Mouse (Mus musculus) testis, adult 2 months (tissue): Measurements from ENCODE around the gene Irs1. TPM values are rescaled to one million over a fixed set of nuclear protein-coding genes. Genes with fewer than 3 reads are reported as not detected.

Source experiments
- H3K27ac ChIP-seq: fragments of 200-500 bp; 2 replicates; pipeline ENCODE4 v1.5.1; 2012; ENCODE audit warnings: low read depth, low read length; ENCODE audit not compliant: control insufficient read depth, insufficient read depth
- H3K27me3 ChIP-seq: fragments of 200-500 bp; 2 replicates; pipeline ENCODE4 v1.6.1; 2012; ENCODE audit warnings: mild to moderate bottlenecking, low read length, moderate library complexity; ENCODE audit not compliant: control insufficient read depth, insufficient read depth
- H3K36me3 ChIP-seq: fragments of 200-500 bp; 2 replicates; pipeline ENCODE4 v1.6.1; 2012; ENCODE audit warnings: mild to moderate bottlenecking, low read length; ENCODE audit not compliant: control insufficient read depth, insufficient read depth
- H3K4me1 ChIP-seq: fragments of 200-500 bp; 2 replicates; pipeline ENCODE4 v1.6.1; 2012; ENCODE audit warnings: low read length; ENCODE audit not compliant: control insufficient read depth, insufficient read depth
- H3K4me3 ChIP-seq: fragments of 200-500 bp; 2 replicates; pipeline ENCODE4 v1.5.1; 2012; ENCODE audit warnings: low read depth, mild to moderate bottlenecking, low read length, moderate library complexity, mixed read lengths; ENCODE audit not compliant: control insufficient read depth
- CTCF ChIP-seq: fragments of 200-500 bp; IDR thresholded peaks from 2 replicates; pipeline ENCODE4 v1.5.1; 2012; ENCODE audit warnings: low read depth, mild to moderate bottlenecking, inconsistent platforms, low read length, moderate library complexity; ENCODE audit not compliant: control insufficient read depth, insufficient read depth, insufficient replicate concordance
- POLR2A ChIP-seq: fragments of 200-500 bp; IDR thresholded peaks from 2 replicates; pipeline ENCODE4 v1.6.1; 2012; ENCODE audit warnings: low read depth, mild to moderate bottlenecking, inconsistent platforms, low read length, moderate library complexity; ENCODE audit not compliant: control insufficient read depth
- polyA plus RNA-seq: library from polyadenylated mRNA; depleted of rRNA; stranded (reverse); fragments of >200 nt; gene quantifications from 2 replicates; pipeline ENCODE4 v1.2.3, GENCODE M21; 2012; rRNA removed

The Irs1 gene
- polyA plus RNA-seq, 1 experiment, result 0.41 TPM

- Histone ChIP-seq H3K27ac (no peak overlapping the region), H3K36me3 (no peaks in the 10 kb centered on the region), H3K4me1 (no peaks in the 10 kb centered on the region), H3K27me3 (no peaks in the 10 kb centered on the region), H3K4me3 (no peak overlapping the region)
- TF ChIP-seq POLR2A (no peak), CTCF (no peak)
Measured at GRCm38 (mm10) chr1:82188549-82189231, 102.5 kb downstream of the Irs1 start.

DNA sequence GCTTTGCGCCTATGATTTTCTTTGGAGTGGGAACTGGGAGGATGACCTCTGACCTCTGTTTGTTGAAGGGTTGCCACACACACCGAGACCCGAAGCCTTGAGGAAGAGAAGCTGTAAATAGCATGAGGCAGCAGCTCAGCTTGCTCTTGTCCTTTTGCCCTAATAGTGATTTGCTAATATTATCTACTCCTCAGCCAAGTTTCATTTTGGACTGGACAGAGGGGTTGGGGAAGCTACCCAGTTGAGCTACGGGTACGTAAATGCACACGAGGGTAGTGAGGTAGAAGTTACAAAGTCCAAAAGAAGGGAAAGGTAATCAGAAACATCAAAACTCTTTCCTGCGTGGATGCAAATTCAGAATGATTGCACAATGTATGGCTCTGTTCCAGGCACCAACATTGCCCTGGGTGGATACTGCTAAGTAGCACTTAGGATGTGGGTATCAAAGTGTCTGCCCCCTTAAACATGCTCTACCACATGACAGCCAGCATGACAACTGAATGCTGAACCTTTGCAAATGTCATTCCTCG, 107.2 kb downstream of the Irs1 start:
- Histone ChIP-seq H3K27me3 (no peaks in the 10 kb centered on the region), H3K4me3 (no peak overlapping the region), H3K36me3 (no peaks in the 10 kb centered on the region), H3K4me1 (no peaks in the 10 kb centered on the region), H3K27ac (no peak overlapping the region)
- TF ChIP-seq POLR2A, result no peak
- no peak for TF ChIP-seq CTCF

Other genes starting within 250 kb of the Irs1 start
- not detected in 2 replicates for gene Gm9747, start 58.3 kb downstream of the Irs1 start, polyA plus RNA-seq
- 45.3 and 46.4 TPM in 2 replicates for gene Rhbdd1, start 25.0 kb upstream of the Irs1 start, polyA plus RNA-seq